In genomic region chr3:98063833-98064232, GRCm38 (mm10) we compare ENCODE assay signal across 9 mouse cellular contexts. TPM values are rescaled to one million over a fixed set of nuclear protein-coding genes. Genes with fewer than 3 reads are reported as not detected.
DNase-seq lines count a peak whose midpoint lies in the region; ATAC-seq and TF ChIP-seq lines count a peak whose summit lies in the region.
"Had no signal": no experiment of that assay in that cellular context is flagged by ENCODE, and none has a peak within 500 bp of the region (broad histone marks: within the 10 kb centered on the region; RNA-seq: fewer than 3 reads in every experiment).

No protein-coding gene starts in this region.

- H3K27me3 ChIP-seq in neural tube, embryonic 11.5 days (ENCODE audit: control insufficient read depth, insufficient read depth, low read length) = no peaks in the 10 kb centered on the region
- no peaks in the 10 kb centered on the region for H3K27me3 ChIP-seq in limb, embryonic 14.5 days (ENCODE audit: control insufficient read depth, insufficient read depth, low read length)
- H3K27me3 ChIP-seq in stomach, postnatal 0 days (ENCODE audit: control insufficient read depth, insufficient read depth, low read length) = no peaks in the 10 kb centered on the region

- WGBS in neural tube, embryonic 11.5 days = 35% methylated on average over 9 of the region's 9 CpGs
- WGBS in limb, embryonic 14.5 days = 17% methylated on average over 9 of the region's 9 CpGs
- 36% methylated on average over 9 of the region's 9 CpGs for WGBS in stomach, postnatal 0 days

- DNase-seq in heart, adult 11 months = peak; percentile 90
- DNase-seq in heart, adult 8-10 months (ENCODE audit: low spot score) = no peak
- DNase-seq in neural tube, embryonic 11.5 days (ENCODE audit: low spot score) = no peak
- no peak for DNase-seq in neural tube, embryonic 10.5 days (ENCODE audit: extremely low spot score, low spot score)
- DNase-seq in limb, embryonic 14.5 days (ENCODE audit: low spot score) = no peak
- no peak for DNase-seq in stomach, postnatal 0 days (ENCODE audit: low spot score)
- DNase-seq in urinary bladder, adult 2 months (ENCODE audit: low spot score) = no peak
- no peak for DNase-seq in right cerebral cortex, postnatal 10 days (ENCODE audit: low spot score in 2 of 2)
- DNase-seq: adrenal gland, adult 2 months had no signal

- TF ChIP-seq CTCF in stomach, postnatal 0 days (IDR thresholded peaks at IDR 0.05; ENCODE audit: low read depth) = no peak

- H3K4me3 ChIP-seq in neural tube, embryonic 11.5 days (ENCODE audit: low read depth, low read length) = no peak overlapping the region
- no peak overlapping the region for H3K4me3 ChIP-seq in limb, embryonic 14.5 days (replicated peaks; ENCODE audit: low read length)
- no peak overlapping the region for H3K4me3 ChIP-seq in stomach, postnatal 0 days (ENCODE audit: low read depth, low read length)

- no peak for TF ChIP-seq EP300 in stomach, postnatal 0 days (optimal IDR thresholded peaks at IDR 0.05)

- peak overlapping the region; percentile 54 for H3K27ac ChIP-seq in neural tube, embryonic 11.5 days (ENCODE audit: low read depth, low read length)
- peak overlapping the region; percentile 96 for H3K27ac ChIP-seq in limb, embryonic 14.5 days (replicated peaks; ENCODE audit: low read depth, low read length)
- peak overlapping the region; percentile 78 for H3K27ac ChIP-seq in stomach, postnatal 0 days (replicated peaks)

- no peaks in the 10 kb centered on the region for H3K36me3 ChIP-seq in neural tube, embryonic 11.5 days (ENCODE audit: control insufficient read depth, insufficient read depth, low read length)
- H3K36me3 ChIP-seq in limb, embryonic 14.5 days (ENCODE audit: control insufficient read depth, insufficient read depth, low read length) = 0 out of 2 replicates have a peak, but pooled peaks cover under 1% of the 10 kb centered on the region
- no peaks in the 10 kb centered on the region for H3K36me3 ChIP-seq in stomach, postnatal 0 days (ENCODE audit: control insufficient read depth, insufficient read depth, low read length)

- no peaks in the 10 kb centered on the region for H3K9me3 ChIP-seq in neural tube, embryonic 11.5 days (ENCODE audit: control insufficient read depth, low read length)
- no peaks in the 10 kb centered on the region for H3K9me3 ChIP-seq in limb, embryonic 14.5 days (ENCODE audit: control insufficient read depth, low read length)
- no peaks in the 10 kb centered on the region for H3K9me3 ChIP-seq in stomach, postnatal 0 days (ENCODE audit: control insufficient read depth, low read length)

- H3K4me2 ChIP-seq in neural tube, embryonic 11.5 days (ENCODE audit: low read depth) = no peak overlapping the region
- H3K4me2 ChIP-seq in limb, embryonic 14.5 days (replicated peaks; ENCODE audit: low read depth, low read length, severe bottlenecking) = peak overlapping the region; percentile 32
- peak overlapping the region; percentile 26 for H3K4me2 ChIP-seq in stomach, postnatal 0 days (replicated peaks; ENCODE audit: low read depth)

- TF ChIP-seq POLR2A in limb, embryonic 14.5 days (IDR thresholded peaks at IDR 0.05; ENCODE audit: borderline replicate concordance, extremely low read depth, insufficient read depth, insufficient read length) = no peak

- H3K9ac ChIP-seq in neural tube, embryonic 11.5 days (ENCODE audit: low read length) = no peak overlapping the region
- 0 out of 2 replicates have a peak overlapping the region, but pooled peaks have one; percentile 2 for H3K9ac ChIP-seq in limb, embryonic 14.5 days (ENCODE audit: low read depth, low read length, severe bottlenecking)
- H3K9ac ChIP-seq in stomach, postnatal 0 days (ENCODE audit: low read length) = no peak overlapping the region

- H3K4me1 ChIP-seq in neural tube, embryonic 11.5 days (ENCODE audit: control insufficient read depth, insufficient read depth, low read length) = peaks cover 19% of the 10 kb centered on the region
- H3K4me1 ChIP-seq in limb, embryonic 14.5 days (ENCODE audit: control insufficient read depth, insufficient read depth, low read length) = peaks cover 88% of the 10 kb centered on the region
- H3K4me1 ChIP-seq in stomach, postnatal 0 days (replicated peaks; ENCODE audit: control insufficient read depth, insufficient read depth) = peaks cover 14% of the 10 kb centered on the region

- no peak for ATAC-seq in neural tube, embryonic 11.5 days (ENCODE audit: insufficient read depth, low FRiP score, low TSS enrichment)
- peak; percentile 7; the same call in 1 of the 2 replicates for ATAC-seq in limb, embryonic 14.5 days (ENCODE audit: low FRiP score, low read depth)
- ATAC-seq in stomach, postnatal 0 days (ENCODE audit: low FRiP score, low TSS enrichment) = no peak

RNA-seq across cellular contexts. Expression of gene Notch2, which starts 50.5 kb away (rescaled TPM):
- total RNA-seq in heart, adult 8-10 months (2022) = 10 to 100 TPM; 15.1 to 20.0 (median 15.4) TPM
- 22.3 and 24.6 TPM in 2 replicates for polyA plus RNA-seq in neural tube, embryonic 11.5 days (2014; fragmentation: Nextera tagmentation; extraction: Ambion mirVana)
- polyA plus RNA-seq in limb, embryonic 14.5 days (2012; rRNA removed) = 38.7 and 49.0 TPM in 2 replicates
- 48.5 and 54.2 TPM in 2 replicates for polyA plus RNA-seq in limb, embryonic 14.5 days (2014; fragmentation: Nextera tagmentation; extraction: Ambion mirVana)
- polyA plus RNA-seq in stomach, postnatal 0 days (2015; fragmentation: Nextera tagmentation; extraction: Ambion mirVana) = 10.6 TPM in 2 replicates
- 23.1 and 31.2 TPM in 2 replicates for polyA plus RNA-seq in urinary bladder, adult 2 months (2012; rRNA removed)
